Mouse (Mus musculus): ENCODE measurements around the gene Fkbp2.
"Not testable (repeated sequence)": the region's sequence is repeated elsewhere in the genome, so short reads cannot be mapped to it uniquely, and the experiment has no call there.

Gene Fkbp2

GRCm38 (mm10) chr19:6991166-6991565 lies 10.9 kb upstream of the Fkbp2 start:
- not testable (repeated sequence) for DNase-seq (ENCODE audit: low spot score)

- no peak for DNase-seq (ENCODE audit: low spot score)
These were observed 10.4 kb upstream of the Fkbp2 start for GRCm38 (mm10) chr19:6990712-6991111.

- no peak for DNase-seq (ENCODE audit: low spot score)
These were observed 8.9 kb upstream of the Fkbp2 start for GRCm38 (mm10) chr19:6989251-6989650.

- DNase-seq (ENCODE audit: low spot score) = no peak
These were observed 7.6 kb upstream of the Fkbp2 start for GRCm38 (mm10) chr19:6987904-6988285.

GRCm38 (mm10) chr19:6987061-6987903 lies 7.0 kb upstream of the Fkbp2 start, which contains the start of gene Vegfb:
Gene Vegfb (minus strand): TSS chr19:6987651.
- DNase-seq (ENCODE audit: low spot score) = peak; percentile 56

GRCm38 (mm10) chr19:6985951-6986708 lies 5.8 kb upstream of the Fkbp2 start:
- DNase-seq (ENCODE audit: low spot score) = no peak

GRCm38 (mm10) chr19:6985300-6985699 lies 5.0 kb upstream of the Fkbp2 start:
- DNase-seq (ENCODE audit: low spot score) = no peak

- DNase-seq (ENCODE audit: low spot score) = no peak
These were observed 3.3 kb upstream of the Fkbp2 start for GRCm38 (mm10) chr19:6983621-6984020.

- DNase-seq (ENCODE audit: low spot score) = no peak
These were observed 1.2 kb upstream of the Fkbp2 start for GRCm38 (mm10) chr19:6981465-6981864.

GRCm38 (mm10) chr19:6979486-6980380 lies 568 bp downstream of the Fkbp2 start:
- peak; percentile 100 for DNase-seq (ENCODE audit: low spot score)

- no peak for DNase-seq (ENCODE audit: low spot score)
These were observed 1.3 kb downstream of the Fkbp2 start for GRCm38 (mm10) chr19:6979001-6979479.

- no peak for DNase-seq (ENCODE audit: low spot score)
These were observed 1.7 kb downstream of the Fkbp2 start for GRCm38 (mm10) chr19:6978639-6978974.

- DNase-seq (ENCODE audit: low spot score) = no peak
These were observed 2.3 kb downstream of the Fkbp2 start for GRCm38 (mm10) chr19:6977759-6978638.

GRCm38 (mm10) chr19:6975537-6976521 lies 4.5 kb downstream of the Fkbp2 start, which contains the start of gene Plcb3:
Gene Plcb3 (minus strand): TSS chr19:6976470.
- DNase-seq (ENCODE audit: low spot score) = peak; percentile 68

GRCm38 (mm10) chr19:6974211-6975205 lies 5.8 kb downstream of the Fkbp2 start, which contains the start of gene Ppp1r14b:
Gene Ppp1r14b (plus strand): TSS chr19:6974968.
- peak; percentile 77 for DNase-seq (ENCODE audit: low spot score)

- no peak for DNase-seq (ENCODE audit: low spot score)
These were observed 6.6 kb downstream of the Fkbp2 start for GRCm38 (mm10) chr19:6973581-6974190.

- DNase-seq (ENCODE audit: low spot score) = no peak
These were observed 7.9 kb downstream of the Fkbp2 start for GRCm38 (mm10) chr19:6972247-6972917.

Measured in T-cell, adult 2 months (primary cell).